Mouse (Mus musculus): ENCODE results near the gene Sox21. TPM values are rescaled to one million over a fixed set of nuclear protein-coding genes. Genes with fewer than 3 reads are reported as not detected.

Sox21 gene
- polyA plus RNA-seq, 1 experiment from 2014 or later: 0.96 TPM

DNA sequence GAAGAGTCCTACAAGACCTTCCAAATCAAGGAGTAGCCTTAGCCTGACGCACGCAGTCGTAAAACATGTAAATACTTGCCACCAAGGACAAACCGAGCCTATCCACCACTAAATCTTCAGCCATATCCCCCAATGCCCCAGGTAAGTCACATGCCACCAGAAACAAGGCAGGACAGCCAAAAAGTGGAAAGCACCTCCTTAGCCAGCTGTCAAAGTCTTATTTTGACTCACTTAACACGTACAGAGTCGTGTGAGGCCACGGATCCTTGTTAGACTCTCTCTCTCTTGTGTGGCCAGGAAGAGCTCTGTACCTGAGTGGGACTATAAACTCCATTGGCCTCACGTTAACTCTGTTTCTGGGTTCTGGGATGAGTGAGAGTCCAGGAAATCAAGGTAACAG is 20.0 kb downstream of the Sox21 start:
- Histone ChIP-seq H3K4me3 (no peak overlapping the region), H3K36me3 (no peaks in the 10 kb centered on the region), H3K27me3 (no peaks in the 10 kb centered on the region), H3K4me1 (no peaks in the 10 kb centered on the region), H3K9me3 (no peaks in the 10 kb centered on the region), H3K4me2 (no peak overlapping the region), H3K9ac (no peak overlapping the region), H3K27ac (no peak overlapping the region)
- 82% methylated on average over 8 of the region's 8 CpGs for WGBS
- ATAC-seq (ENCODE audit: borderline replicate concordance, extremely low read depth, low FRiP score, low TSS enrichment): no peak

DNA sequence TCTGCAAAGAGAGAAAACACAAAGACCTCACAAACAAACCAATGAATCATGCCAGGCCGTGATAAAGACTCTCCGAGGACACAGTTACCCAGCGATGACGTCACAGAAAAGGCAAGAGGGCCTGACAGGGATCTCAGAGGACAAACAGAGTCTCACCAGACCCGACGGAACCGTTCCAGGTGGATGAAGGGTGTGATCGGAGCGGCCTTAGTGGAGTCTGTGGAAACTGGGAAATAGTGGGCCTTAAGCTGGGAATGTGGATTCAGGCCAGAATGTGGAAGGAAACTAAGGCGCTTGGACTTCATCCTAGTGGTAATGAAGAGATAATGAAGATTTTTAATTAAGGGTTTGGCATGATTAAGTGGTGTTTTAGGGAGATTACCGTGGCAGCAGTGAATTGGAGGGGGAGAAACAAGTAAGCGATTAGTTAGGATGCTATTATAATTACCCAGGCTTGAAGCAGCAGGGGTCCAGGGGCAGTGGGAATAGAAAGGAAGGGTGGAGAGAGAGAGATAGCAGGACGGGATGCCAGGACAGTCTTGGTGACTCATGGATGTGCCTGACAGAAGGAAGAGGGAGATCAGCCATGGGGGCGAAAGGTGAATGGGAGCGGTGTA is 24.5 kb downstream of the Sox21 start:
- ATAC-seq (ENCODE audit: borderline replicate concordance, extremely low read depth, low FRiP score, low TSS enrichment): no peak
- Histone ChIP-seq H3K4me2 (no peak overlapping the region), H3K9ac (no peak overlapping the region), H3K36me3 (no peaks in the 10 kb centered on the region), H3K27me3 (peaks cover 4% of the 10 kb centered on the region; the same call in 1 of the 2 replicates), H3K9me3 (no peaks in the 10 kb centered on the region), H3K4me1 (no peaks in the 10 kb centered on the region), H3K4me3 (no peak overlapping the region), H3K27ac (no peak overlapping the region)
- WGBS: 74% methylated on average over 15 of the region's 15 CpGs

DNA sequence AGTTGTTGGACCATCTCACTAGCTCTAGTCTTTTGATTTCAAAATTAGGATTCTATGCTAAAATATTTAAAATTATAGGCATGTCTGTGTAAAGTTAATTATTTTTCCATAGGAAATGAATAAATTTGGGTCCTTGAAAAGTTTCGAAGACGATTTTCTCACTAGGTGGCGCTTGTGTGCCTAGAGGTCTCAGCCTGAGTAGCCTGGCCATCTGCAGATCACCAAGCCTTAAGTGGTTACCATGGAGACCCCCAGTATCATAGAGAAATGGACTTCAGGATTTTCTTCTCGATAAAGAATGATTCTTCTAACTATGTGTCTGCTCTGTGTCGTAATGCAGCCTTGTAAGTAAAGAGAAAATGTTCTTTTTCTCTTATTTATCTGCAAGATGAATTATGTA is 27.2 kb downstream of the Sox21 start:
- Histone ChIP-seq H3K4me2 (no peak overlapping the region), H3K9me3 (no peaks in the 10 kb centered on the region), H3K4me1 (no peaks in the 10 kb centered on the region), H3K27ac (no peak overlapping the region), H3K9ac (no peak overlapping the region), H3K4me3 (no peak overlapping the region), H3K27me3 (peaks cover 4% of the 10 kb centered on the region; the same call in 1 of the 2 replicates), H3K36me3 (no peaks in the 10 kb centered on the region)
- WGBS: 12% methylated on average over 5 of the region's 5 CpGs
- ATAC-seq (ENCODE audit: borderline replicate concordance, extremely low read depth, low FRiP score, low TSS enrichment): no peak

DNA sequence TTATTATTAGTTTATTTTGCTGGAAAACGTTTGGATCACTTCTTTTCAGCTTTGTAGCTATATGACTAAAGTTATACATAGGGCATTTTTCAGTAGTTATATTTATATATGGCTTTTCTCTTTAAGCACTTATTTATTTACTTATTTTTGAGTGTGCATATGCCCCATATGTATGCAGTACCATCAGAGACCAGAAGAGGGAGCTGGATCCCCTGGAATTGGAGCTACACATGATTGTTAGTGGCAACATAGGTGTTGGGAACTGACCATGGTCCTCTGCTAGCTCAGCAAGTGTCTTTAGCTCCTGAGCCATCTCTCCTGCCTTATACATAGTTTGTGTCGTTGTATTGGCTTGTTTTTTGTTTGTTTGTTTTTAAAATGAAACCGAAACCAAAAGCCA is 29.5 kb downstream of the Sox21 start:
- H3K4me3 ChIP-seq: no peak overlapping the region
- no peaks in the 10 kb centered on the region for H3K9me3 ChIP-seq
- H3K27ac ChIP-seq: no peak overlapping the region
- H3K4me2 ChIP-seq: no peak overlapping the region
- H3K36me3 ChIP-seq: no peaks in the 10 kb centered on the region
- ATAC-seq (ENCODE audit: borderline replicate concordance, extremely low read depth, low FRiP score, low TSS enrichment): no peak
- H3K4me1 ChIP-seq: no peaks in the 10 kb centered on the region
- 78% methylated on average over 3 of the region's 3 CpGs for WGBS
- H3K27me3 ChIP-seq: peaks cover 4% of the 10 kb centered on the region; the same call in 1 of the 2 replicates
- H3K9ac ChIP-seq: no peak overlapping the region

DNA sequence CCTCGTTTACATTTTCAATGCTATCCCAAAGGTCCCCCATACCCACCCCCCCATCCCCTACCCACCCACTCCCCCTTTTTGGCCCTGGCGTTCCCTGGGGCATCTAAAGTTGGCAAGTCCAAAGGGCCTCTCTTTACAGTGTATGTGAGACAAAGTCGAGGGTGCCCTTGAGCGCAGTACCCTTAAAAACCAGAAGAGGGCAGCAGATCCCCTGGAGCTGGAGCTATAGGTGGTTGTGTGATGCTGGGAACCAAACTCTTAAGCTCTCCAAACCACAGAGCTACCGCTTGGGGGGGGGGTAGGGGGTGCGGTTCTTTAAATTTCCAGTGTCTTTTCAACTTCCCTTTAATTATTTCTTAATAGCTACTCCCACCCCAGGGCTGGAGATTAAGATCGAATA is 33.8 kb downstream of the Sox21 start:
- Histone ChIP-seq H3K27ac (no peak overlapping the region), H3K4me3 (no peak overlapping the region), H3K9ac (no peak overlapping the region), H3K27me3 (no peaks in the 10 kb centered on the region), H3K9me3 (no peaks in the 10 kb centered on the region), H3K4me2 (no peak overlapping the region), H3K36me3 (no peaks in the 10 kb centered on the region), H3K4me1 (no peaks in the 10 kb centered on the region)
- ATAC-seq (ENCODE audit: borderline replicate concordance, extremely low read depth, low FRiP score, low TSS enrichment): no peak
- 72% methylated on average over 7 of the region's 7 CpGs for WGBS

DNA sequence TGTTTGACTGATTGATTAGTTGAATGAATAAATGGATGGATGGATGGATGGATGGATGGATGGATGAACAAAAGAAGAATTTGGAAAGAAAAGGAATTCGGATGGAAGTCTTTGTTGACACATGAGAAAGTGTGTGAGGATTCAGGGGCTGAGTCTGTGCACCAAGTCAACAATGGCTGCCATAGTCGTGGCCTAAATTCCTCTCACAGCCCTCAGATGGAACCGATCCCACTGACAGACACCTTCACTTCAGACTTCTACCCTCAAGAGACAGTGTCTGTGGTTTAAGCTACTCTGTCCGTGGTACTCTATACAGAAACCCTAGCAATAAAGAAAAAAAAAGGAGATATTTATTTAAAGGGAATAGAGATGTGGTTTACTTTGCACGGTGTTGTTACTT is 34.8 kb downstream of the Sox21 start:
- 76% methylated on average over 5 of the region's 5 CpGs for WGBS
- peaks cover 6% of the 10 kb centered on the region; the same call in 1 of the 2 replicates for H3K27me3 ChIP-seq
- H3K4me1 ChIP-seq: no peaks in the 10 kb centered on the region
- no peaks in the 10 kb centered on the region for H3K9me3 ChIP-seq
- H3K36me3 ChIP-seq: no peaks in the 10 kb centered on the region
- no peak overlapping the region for H3K9ac ChIP-seq
- ATAC-seq (ENCODE audit: borderline replicate concordance, extremely low read depth, low FRiP score, low TSS enrichment): no peak
- no peak overlapping the region for H3K27ac ChIP-seq
- H3K4me2 ChIP-seq: no peak overlapping the region
- no peak overlapping the region for H3K4me3 ChIP-seq

DNA sequence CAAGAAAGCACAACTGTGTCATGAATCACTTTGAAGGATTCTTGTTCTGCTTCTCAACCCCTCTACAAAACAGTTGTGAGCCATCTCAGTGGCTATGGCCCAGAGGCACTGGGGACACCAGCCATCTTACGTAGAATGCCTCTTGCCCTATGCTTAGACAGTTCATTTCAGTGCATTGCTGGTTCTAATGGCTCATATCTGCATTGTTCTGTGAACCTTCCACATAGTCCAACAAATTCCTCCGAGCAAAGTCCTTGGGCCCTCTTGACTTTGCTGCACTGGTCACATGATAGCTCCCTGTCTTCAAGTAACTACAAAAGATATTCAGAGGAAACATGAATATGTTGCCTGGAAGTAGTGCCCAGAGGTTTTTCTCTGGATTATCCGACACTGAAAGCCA is 36.1 kb downstream of the Sox21 start:
- H3K9ac ChIP-seq: no peak overlapping the region
- ATAC-seq (ENCODE audit: borderline replicate concordance, extremely low read depth, low FRiP score, low TSS enrichment): no peak
- 81% methylated on average over 3 of the region's 3 CpGs for WGBS
- H3K36me3 ChIP-seq: no peaks in the 10 kb centered on the region
- H3K4me2 ChIP-seq: no peak overlapping the region
- H3K4me1 ChIP-seq: no peaks in the 10 kb centered on the region
- no peak overlapping the region for H3K27ac ChIP-seq
- peaks cover 17% of the 10 kb centered on the region; the same call in 1 of the 2 replicates for H3K27me3 ChIP-seq
- no peaks in the 10 kb centered on the region for H3K9me3 ChIP-seq
- no peak overlapping the region for H3K4me3 ChIP-seq

DNA sequence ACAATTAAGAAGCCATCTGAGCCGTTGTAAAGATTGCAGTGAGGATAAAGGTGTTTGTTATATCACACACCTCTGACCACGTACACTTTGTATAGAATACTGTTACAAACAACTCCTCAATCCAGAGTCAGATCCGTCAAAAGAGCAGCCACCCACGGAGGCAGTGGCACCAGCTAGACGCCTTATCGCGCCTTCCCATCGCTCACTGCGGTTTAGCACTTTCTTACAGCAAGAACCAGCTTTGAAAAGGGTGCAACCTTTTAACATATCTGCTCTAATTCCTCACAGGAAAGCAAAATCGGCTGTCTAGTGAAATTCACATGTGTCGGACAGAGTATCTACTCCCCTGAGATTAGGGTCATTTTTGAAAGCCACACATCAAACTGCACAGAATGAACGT is 39.8 kb downstream of the Sox21 start:
- Histone ChIP-seq H3K27ac (no peak overlapping the region), H3K9ac (no peak overlapping the region), H3K9me3 (no peaks in the 10 kb centered on the region), H3K4me2 (no peak overlapping the region), H3K4me1 (no peaks in the 10 kb centered on the region), H3K27me3 (peaks cover 44% of the 10 kb centered on the region), H3K36me3 (no peaks in the 10 kb centered on the region), H3K4me3 (no peak overlapping the region)
- WGBS: 59% methylated on average over 12 of the region's 12 CpGs
- ATAC-seq (ENCODE audit: borderline replicate concordance, extremely low read depth, low FRiP score, low TSS enrichment): no peak

DNA sequence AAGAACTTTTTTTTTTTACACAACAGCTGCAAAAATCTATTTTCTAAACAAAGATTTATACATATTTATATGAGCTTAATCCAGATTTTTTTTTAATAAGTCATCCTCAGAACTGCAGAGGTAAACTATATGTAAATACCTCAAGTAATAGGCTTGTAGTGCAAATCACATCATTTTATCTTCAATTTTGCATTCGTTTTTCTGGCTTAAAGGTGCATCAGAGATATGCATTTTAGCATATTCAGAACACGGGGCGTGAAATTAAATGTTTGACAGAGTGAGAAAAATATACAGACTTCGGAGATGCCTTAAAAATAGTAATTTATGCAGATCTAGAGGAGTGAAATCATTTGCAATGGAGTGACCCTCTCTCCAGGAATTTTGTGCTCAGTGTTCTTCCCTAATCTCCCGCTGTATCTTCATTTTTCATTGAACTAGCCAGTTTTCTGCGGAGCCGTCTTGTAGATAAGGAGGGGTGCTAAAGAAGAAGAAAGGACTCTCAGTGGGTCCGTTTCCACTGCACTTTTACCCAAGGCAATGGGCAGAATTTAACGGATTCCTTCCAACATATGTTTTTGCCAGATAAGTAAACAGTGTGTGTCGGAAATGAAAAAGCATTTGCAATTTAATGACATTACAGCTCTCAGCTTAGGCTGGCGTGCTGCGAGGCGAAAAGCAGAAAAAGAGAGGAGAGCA is 42.5 kb downstream of the Sox21 start:
- no peaks in the 10 kb centered on the region for H3K4me1 ChIP-seq
- no peak for ATAC-seq (ENCODE audit: borderline replicate concordance, extremely low read depth, low FRiP score, low TSS enrichment)
- H3K4me2 ChIP-seq: no peak overlapping the region
- H3K9ac ChIP-seq: no peak overlapping the region
- 36% methylated on average over 13 of the region's 13 CpGs for WGBS
- H3K9me3 ChIP-seq: no peaks in the 10 kb centered on the region
- H3K27ac ChIP-seq: no peak overlapping the region
- H3K27me3 ChIP-seq: peaks cover 45% of the 10 kb centered on the region
- H3K4me3 ChIP-seq: no peak overlapping the region
- no peaks in the 10 kb centered on the region for H3K36me3 ChIP-seq

DNA sequence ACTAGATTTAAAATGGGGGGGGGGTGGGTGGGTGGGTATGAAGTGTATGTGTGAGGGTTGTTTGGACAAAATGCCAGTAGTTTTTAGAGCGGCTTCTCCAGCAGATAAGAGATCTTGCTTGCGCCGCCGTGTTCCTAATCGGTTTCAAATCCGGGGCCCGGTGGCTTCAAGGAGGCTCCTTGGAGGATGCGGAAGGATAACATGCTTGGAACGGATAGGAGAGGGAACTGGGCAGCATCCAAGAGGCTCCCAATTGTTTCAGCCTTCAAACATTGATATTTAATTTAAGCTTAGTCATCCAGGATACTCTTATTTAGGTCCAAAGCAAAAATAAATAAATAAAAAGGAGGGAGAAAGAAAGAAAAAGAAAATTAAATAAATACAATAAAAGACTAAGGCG is 43.2 kb downstream of the Sox21 start:
- Histone ChIP-seq H3K4me2 (no peak overlapping the region), H3K36me3 (no peaks in the 10 kb centered on the region), H3K27ac (no peak overlapping the region), H3K4me3 (no peak overlapping the region), H3K27me3 (peaks cover 45% of the 10 kb centered on the region), H3K9me3 (no peaks in the 10 kb centered on the region), H3K9ac (no peak overlapping the region), H3K4me1 (no peaks in the 10 kb centered on the region)
- 42% methylated on average over 10 of the region's 10 CpGs for WGBS
- ATAC-seq (ENCODE audit: borderline replicate concordance, extremely low read depth, low FRiP score, low TSS enrichment): no peak

DNA sequence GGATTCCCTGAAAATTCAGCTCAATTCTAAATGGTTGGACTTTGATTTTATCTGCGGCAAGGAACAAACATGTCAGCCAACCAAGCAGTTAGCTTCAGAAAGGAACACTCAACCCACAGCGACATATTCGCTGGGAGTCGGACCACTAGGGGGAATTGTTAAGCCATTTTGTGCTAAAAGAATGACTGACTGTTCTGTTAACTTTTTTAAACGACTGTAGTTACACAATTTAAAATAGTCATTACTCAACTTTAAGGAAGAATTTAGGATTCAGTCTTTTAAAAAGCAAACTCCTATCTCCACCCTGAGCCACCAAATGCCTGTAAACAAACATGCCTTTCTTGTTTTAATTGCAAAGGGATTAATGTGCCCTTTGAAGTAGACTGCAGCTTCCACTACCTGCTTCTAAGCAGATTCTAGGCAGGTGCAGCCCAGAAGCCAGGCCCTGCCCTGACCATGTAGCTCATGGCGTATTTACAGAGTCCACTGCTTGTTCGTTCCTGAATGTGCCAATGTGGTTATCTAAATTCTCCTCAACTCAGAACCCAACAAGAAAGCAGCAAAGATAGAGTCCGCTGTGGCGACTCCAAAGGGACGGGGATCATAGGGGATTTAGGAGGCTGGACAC is 43.7 kb downstream of the Sox21 start:
- Histone ChIP-seq H3K4me3 (no peak overlapping the region), H3K36me3 (no peaks in the 10 kb centered on the region), H3K9me3 (no peaks in the 10 kb centered on the region), H3K4me1 (no peaks in the 10 kb centered on the region), H3K9ac (no peak overlapping the region), H3K4me2 (no peak overlapping the region), H3K27ac (no peak overlapping the region), H3K27me3 (peaks cover 45% of the 10 kb centered on the region)
- no peak for ATAC-seq (ENCODE audit: borderline replicate concordance, extremely low read depth, low FRiP score, low TSS enrichment)
- WGBS: 49% methylated on average over 10 of the region's 10 CpGs

DNA sequence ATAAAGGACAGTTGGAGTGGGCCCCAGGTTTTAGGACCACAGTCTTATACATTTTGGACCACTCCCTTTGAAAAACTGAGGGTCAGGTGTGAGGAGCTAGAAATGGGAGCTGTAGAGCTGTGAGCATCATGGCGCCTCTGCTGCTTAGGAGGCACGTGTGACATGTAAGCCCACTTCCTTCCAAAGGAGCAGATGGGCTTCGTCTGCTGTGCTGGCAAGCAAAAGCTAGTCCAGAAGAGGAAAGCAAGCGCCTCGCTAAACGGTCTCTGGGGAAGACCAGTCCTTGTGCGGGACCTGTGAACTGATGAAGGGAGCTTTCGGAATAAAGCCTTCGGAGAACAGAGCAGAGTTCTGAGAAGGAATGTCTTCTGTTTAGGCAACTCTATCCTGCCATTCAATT is 45.4 kb downstream of the Sox21 start:
- Histone ChIP-seq H3K9ac (no peak overlapping the region), H3K4me3 (no peak overlapping the region), H3K36me3 (no peaks in the 10 kb centered on the region), H3K4me2 (no peak overlapping the region), H3K4me1 (no peaks in the 10 kb centered on the region), H3K27ac (no peak overlapping the region), H3K9me3 (no peaks in the 10 kb centered on the region), H3K27me3 (peaks cover 34% of the 10 kb centered on the region)
- WGBS: 73% methylated on average over 9 of the region's 9 CpGs
- ATAC-seq (ENCODE audit: borderline replicate concordance, extremely low read depth, low FRiP score, low TSS enrichment): no peak

Measured in lung, embryonic 15.5 days (tissue).